Mouse (Mus musculus) retina, postnatal 7 days (tissue): ENCODE data around the gene BC049762.

ENCODE experiments used
- DNase-seq: peaks from one replicate; pipeline ENCODE4 v3.0.0-alpha.2; 2012; ENCODE audit warnings: low read depth, low spot score

BC049762 gene

GRCm38 (mm10) chr11:51219396-51219980 lies 43.4 kb downstream of the BC049762 start:
- no peak for DNase-seq

GRCm38 (mm10) chr11:51214021-51214420 lies 48.8 kb downstream of the BC049762 start:
- DNase-seq: no peak

GRCm38 (mm10) chr11:51211426-51211825 lies 51.4 kb downstream of the BC049762 start:
- DNase-seq: no peak

GRCm38 (mm10) chr11:51207758-51208157 lies 55.1 kb downstream of the BC049762 start:
- DNase-seq: no peak
